Mouse (Mus musculus) NIH3T3 (cell line): ENCODE data around the gene Rmnd5a.

Experiments
- DNase-seq: peaks from one replicate; pipeline ENCODE4 v3.0.0-alpha.2; 2012; ENCODE audit warnings: low read depth

The Rmnd5a gene

DNA sequence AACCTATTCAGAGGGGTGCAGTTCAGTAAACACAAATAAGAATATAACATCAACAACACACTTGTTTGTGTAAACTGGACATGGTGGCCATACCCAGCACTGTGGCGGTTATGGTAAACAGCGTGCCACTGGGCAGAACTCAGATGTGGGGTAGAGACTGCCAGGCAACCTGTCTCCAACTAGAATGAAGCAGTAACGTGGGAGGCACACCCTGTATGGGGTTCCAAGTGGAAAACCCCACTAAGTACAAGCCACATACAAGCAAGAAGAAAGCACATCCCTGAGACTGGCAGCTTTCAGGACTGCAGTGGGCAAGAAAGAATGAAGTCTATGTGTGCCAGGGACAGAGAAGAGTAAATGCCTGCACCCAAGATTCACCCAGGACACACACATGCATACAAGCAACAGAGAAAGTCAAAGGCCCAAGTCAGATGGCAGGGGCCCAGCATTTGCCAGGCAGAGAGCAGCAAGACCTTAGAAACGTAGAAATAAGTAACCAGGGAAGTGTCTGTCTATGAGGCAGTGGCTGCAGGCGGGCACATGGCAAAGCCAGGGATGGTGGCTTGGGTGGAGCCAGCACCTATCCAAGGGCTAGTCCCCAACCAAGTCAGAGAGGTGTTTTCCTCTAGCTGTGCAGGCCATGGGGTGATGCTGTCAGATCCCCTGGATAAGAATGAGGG, 68.3 kb downstream of the Rmnd5a start:
- DNase-seq, result no peak

DNA sequence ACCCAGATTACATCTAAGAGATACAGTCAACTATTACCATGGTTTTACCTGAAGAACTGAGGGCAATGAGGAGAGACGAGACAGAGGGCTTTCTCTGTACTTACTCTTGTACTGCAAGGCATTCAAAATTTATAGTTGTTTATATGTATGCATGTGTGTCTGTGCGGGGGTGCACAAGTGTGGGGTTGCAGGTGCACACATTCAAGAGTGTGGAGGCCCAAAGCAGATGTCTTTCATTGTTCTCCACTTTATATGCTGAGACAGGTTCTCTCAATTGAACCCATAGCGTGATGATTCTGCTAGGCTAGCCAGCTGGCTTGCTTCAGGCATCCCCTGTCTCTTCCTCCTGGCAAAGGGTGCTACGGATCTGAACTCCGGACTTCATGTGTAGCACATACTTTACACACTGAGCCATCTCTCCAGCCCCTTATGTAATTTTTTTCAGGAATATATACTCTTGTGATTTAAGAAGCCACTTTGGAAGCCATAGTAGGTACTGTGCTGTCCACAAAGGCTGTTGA, 69.3 kb downstream of the Rmnd5a start:
- no peak for DNase-seq

DNA sequence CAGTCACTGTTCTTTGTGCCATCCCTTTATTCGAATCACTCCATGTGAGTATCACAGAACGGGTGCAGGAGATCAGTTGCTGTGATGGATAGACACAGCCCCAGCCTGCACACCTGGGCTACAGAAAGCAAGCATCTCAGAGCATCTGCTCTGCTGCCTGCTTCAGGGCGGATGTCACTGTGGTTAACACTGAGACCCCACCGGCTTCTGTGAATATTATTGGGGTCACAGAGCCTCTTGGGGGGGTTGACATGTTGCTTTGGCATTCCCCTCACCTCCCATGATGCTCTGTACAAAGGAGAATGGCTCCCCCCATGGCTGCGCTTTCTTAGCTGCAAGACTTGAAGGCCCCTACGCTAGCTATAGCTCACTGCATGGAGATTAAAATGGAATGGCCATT, 71.0 kb downstream of the Rmnd5a start:
- DNase-seq, result no peak

DNA sequence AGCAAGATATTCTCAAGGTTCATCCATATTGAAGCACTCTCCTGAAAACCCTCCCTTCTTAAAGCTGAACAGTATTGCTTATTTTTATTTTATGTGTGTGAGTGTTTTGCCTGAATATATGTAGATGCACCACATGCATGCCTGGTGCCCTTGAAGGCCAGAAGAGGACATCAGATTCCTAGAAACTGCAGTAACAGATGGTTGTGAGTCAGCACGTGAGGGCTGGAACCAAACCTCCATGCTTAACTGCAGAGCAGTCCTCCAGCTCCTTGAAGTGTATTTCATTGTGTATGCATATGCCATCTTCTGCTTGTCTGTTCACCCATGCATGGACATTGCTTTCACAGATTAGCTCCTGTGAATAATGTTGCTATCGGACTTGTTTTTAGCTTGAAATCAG, 76.4 kb downstream of the Rmnd5a start:
- no peak for DNase-seq

DNA sequence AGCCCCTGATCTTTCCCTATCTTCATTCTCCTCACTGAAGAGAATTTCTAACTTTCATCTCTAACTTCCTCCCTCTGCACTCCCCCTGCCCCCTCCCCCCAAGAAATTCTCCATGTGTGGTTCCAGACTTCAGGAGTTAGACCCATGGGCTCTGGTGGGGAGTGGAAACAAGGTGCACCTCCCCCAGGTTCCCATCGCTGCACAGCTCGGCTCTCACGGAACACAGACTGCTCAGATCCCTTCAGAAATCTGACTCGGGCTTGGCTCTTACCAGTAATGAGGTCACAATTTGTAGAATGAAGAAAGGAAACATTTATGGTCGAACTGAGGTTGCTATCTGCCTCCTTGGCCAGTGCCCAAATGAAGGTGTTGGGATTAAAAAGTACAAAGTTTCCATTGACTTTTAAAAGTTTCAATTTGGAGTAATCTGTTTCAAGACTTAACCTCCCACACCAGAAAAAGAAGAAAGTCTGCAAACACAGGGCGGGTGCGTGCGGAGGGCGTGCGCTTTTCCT, 79.2 kb downstream of the Rmnd5a start:
- DNase-seq, result no peak

DNA sequence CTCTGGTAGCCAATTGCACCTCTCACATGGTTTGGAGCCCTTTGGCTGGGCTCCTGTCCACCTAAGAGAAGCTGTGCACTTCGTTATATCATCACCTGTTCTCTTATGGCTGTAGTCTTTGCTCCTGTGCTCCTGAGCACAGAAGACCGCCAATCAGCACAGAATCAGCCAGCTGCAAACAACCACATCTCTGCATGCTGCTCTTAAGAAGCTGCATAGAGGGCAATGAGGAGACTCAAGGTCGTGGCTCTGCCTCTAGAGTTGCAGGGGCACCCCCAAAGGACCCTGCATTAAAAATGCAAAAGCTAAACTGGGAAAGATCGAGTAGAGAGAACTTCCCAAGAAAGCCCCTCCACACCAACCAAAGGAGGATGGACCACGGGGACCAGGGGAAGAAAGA, 79.7 kb downstream of the Rmnd5a start:
- no peak for DNase-seq

DNA sequence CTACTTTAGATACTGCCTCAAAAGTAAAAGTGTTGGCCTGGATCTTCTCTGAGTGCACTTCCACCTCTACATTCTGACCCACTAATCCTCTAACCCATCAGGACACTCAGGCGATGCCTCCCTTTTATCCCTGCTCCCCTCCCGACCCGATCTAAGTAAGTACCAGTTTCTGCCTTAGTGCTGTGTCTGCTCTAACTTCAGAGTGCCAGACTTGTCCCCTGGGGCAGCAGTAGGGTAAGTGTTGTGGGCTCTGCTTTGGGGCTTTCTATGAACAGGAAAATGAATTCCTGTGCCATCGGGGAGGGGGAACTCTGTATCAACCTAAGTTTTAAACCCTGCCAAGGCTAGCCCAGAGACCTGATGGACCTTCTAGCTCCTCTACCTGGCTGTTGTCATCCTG, 80.2 kb downstream of the Rmnd5a start:
- no peak for DNase-seq

DNA sequence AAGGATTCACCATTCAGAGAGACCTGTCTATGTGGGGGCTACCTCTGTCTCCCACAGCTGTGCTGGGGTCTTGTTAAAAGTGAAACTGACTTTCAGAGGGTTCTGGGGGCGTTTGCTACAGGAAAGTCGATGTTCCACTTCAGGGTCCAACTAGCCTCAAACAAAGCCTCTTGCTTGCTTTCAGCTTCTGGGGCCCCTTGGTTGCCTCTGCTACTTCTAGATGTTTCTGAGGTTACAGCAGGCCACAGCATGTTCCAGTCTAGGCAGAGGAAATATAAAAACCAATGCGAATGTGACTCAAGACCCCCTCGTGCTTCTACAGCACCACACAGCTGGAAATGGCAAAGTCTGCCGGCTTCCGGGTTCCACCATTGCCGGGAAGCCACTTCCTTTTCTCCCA, 82.9 kb downstream of the Rmnd5a start:
- no peak for DNase-seq

DNA sequence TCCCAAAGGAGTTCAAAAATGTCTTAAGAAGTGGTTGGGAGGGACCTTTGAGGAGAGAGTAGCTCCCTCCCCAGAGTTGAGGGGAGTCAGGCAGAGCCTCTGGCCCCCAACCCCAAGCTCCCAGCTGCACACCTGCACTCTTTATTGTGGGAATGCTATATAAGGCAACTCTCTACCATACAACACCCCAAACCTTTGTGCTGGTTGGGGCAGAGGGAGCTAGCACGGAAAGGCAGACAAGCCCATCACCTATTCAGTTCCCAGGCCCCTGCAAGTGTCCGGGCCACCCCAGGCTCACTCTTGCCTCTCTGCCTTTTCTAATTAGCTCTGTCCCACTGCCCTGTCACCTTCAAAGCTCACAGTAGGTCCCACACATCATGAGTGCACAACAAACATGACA, 86.7 kb downstream of the Rmnd5a start:
- no peak for DNase-seq

DNA sequence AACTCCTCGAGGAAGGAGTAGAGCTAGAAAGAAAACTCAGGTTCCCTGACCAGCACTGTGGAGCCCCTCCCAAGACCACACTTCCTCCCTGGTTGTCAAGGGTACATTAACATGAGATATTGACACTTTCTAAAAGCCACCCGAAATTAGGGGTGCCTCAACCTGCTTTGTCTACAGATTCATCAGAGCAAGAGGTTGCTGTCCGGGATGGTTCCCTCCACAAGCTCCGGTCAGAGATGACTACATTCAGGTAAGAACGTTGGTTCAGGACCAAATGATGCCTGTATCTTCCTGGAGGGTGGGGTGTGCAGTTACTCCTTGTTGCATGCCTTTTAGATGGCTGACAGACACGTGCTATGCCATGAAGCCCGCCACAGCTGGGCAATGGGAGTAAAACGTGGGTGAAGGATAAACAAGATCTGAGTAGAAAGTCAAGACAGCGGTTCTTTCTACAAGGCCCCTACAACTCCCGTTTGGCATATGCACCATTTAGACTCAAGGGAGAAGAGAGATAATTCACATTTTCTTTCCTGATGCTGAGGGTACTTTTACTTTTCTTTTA, 87.5 kb downstream of the Rmnd5a start:
- no peak for DNase-seq

DNA sequence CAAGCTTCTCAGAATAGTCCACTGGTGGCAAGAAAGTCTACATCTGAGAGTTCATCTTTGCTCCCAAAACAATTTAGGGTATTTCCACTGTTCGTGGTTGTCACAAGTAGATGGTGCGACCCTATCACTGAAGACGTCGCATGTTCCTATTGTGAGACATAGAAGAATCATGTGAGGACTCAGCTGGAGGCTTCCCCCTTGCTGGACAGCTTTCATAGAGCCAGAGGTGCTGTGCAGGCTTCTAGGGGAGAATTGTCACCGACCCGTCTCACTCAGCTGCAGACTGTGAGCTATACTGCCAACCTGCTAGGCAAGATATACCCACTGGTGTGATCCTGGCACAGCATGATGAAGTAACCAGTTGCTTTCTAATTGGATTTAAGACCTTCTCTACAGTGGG, 88.2 kb downstream of the Rmnd5a start:
- no peak for DNase-seq

DNA sequence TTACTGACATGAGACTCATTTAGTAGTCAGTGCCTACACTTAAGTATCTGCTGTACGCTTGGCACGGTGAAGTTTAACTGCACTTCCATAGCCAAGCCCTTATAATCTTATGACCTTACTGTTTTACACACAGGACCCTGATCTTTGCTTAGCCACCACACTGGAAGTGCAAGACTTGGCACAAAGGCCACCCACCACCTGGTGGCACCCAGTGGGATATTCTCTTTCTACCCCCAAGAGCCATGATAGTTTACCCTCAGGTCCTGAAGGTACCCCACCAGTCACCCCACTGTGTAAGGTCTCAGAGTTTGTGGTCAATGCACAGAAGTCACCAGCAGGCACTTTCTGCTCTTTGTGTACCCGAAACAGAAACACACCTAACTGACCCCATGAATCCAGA, 89.2 kb downstream of the Rmnd5a start:
- DNase-seq, result no peak

DNA sequence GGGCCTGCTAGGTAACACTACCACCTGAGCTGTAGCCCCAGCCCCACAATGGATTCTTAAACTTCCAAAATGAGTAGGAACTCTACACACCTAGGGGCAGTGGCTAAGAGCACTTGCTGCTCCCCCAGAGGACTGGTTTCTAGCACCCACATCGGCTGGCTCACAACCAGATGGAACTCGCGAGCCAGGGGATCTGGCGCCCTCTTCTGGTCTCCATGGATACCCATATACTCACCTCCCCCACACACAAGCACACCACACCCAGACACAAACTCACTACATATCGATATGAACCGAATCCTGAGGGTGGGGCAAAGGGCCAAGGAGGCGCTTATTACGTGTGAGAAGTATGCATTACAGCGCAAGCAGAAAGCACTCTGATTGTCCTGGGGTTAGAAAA, 92.4 kb downstream of the Rmnd5a start:
- DNase-seq, result no peak

DNA sequence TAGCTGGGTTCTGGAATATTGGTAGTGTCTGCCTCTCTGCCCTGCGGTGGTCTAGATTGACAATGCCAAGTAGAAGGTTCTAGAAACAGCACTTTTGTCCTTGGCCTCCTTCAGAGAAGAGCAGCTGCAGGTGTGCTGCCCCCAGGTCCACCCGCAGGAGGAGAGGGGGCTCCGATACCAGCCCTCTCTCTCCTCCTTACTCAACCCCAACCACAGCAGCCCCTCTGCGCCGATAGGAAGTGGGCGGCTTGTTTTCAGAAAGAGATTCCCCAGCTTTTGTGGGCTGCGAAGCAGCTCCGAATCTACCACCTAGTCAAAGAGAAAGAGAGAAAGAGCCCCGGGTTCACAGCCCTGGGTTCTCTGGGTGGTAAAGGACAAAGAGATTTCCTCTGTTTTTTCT, 99.3 kb downstream of the Rmnd5a start:
- DNase-seq, result no peak

DNA sequence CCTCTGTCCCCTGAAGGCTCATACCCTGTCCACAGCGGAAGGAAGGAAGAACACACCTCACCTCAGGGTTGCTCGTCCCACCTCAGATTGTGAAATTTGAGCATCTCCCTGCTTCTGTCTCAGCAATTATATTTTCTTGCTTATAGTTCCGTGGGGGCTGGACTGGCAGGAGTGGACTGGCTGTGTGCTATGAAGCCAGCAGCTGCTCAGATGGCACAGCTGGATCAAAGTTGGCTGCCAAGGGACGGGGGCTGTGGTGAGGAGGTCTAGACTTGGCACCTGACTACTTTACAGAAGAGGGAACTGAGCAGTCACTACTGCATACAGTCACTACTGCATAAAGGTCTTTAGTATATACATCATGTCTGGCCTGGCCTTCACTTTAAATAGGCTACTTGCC, 101.1 kb downstream of the Rmnd5a start:
- DNase-seq, result no peak

DNA sequence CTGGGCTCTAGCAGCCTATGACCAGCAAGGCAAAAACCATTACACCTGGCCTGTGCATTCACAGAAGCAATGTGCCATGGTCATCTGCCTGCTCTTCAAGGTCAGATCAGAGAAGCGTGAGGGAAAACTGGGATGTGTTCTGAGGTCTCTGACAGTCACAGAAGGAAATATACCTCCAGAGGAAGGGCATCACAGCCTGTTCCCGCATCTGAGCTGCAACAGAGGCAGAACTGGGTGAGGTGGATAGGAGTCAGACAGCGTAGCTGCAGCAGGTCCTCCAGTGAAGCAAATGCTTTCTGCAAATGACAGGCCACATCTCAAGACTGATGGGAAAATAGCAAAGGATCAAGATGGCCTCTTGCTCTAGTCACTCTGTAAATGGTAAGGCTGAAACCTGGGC, 101.5 kb downstream of the Rmnd5a start:
- DNase-seq, result no peak
